In genomic region chr13:17954282-17954681, GRCm38 (mm10) we compare ENCODE assay signal across 24 mouse cellular contexts.
"Had no signal": no experiment of that assay in that cellular context is flagged by ENCODE, and none has a peak within 500 bp of the region (broad histone marks: within the 10 kb centered on the region; RNA-seq: fewer than 3 reads in every experiment).

No protein-coding gene starts in this region.

- DNase-seq: kidney, adult 9 months; kidney, postnatal 14 days; kidney, postnatal 4 days; layer of hippocampus, adult 9-11 months; liver; lung, adult 18-20 months; lung, postnatal 10 days; lung, postnatal 36 days; retina, postnatal 1 day; right cerebral cortex, postnatal 25 days; thymus, adult 2 months; thymus, postnatal 25 days had no signal

- H3K9me3 ChIP-seq: limb, embryonic 10.5 days; limb, embryonic 13.5 days; liver, embryonic 12.5 days; liver, embryonic 15.5 days; lung, embryonic 15.5 days; megakaryocyte, embryonic 14.5 days; midbrain, embryonic 10.5 days; midbrain, embryonic 13.5 days; neural tube, embryonic 13.5 days had no signal

- H3K27me3 ChIP-seq: limb, embryonic 13.5 days; liver, embryonic 15.5 days; lung, embryonic 15.5 days; midbrain, embryonic 13.5 days had no signal

- H3K4me1 ChIP-seq: limb, embryonic 10.5 days; limb, embryonic 13.5 days; liver, embryonic 12.5 days; liver, embryonic 15.5 days; lung, embryonic 15.5 days; megakaryocyte, embryonic 14.5 days; midbrain, embryonic 10.5 days; midbrain, embryonic 13.5 days; neural tube, embryonic 13.5 days had no signal

- H3K27ac ChIP-seq: layer of hippocampus, adult 2 months; limb, embryonic 10.5 days; limb, embryonic 13.5 days; liver, embryonic 12.5 days; liver, embryonic 15.5 days; lung, embryonic 15.5 days; midbrain, embryonic 10.5 days; midbrain, embryonic 13.5 days; neural tube, embryonic 13.5 days had no signal

- H3K36me3 ChIP-seq: limb, embryonic 10.5 days; limb, embryonic 13.5 days; liver, embryonic 12.5 days; liver, embryonic 15.5 days; lung, embryonic 15.5 days; midbrain, embryonic 10.5 days; midbrain, embryonic 13.5 days; neural tube, embryonic 13.5 days had no signal

- H3K4me2 ChIP-seq: limb, embryonic 13.5 days; liver, embryonic 12.5 days; liver, embryonic 15.5 days; lung, embryonic 15.5 days; midbrain, embryonic 13.5 days; neural tube, embryonic 13.5 days had no signal

- H3K9ac ChIP-seq: limb, embryonic 13.5 days; liver, embryonic 12.5 days; liver, embryonic 15.5 days; lung, embryonic 15.5 days; midbrain, embryonic 13.5 days; neural tube, embryonic 13.5 days had no signal

- H3K4me3 ChIP-seq: layer of hippocampus, adult 2 months; limb, embryonic 10.5 days; limb, embryonic 13.5 days; liver, embryonic 12.5 days; liver, embryonic 15.5 days; lung, embryonic 15.5 days; megakaryocyte, embryonic 14.5 days; midbrain, embryonic 10.5 days; midbrain, embryonic 13.5 days; myocyte; neural tube, embryonic 13.5 days had no signal

- ATAC-seq: liver, embryonic 12.5 days; midbrain, embryonic 13.5 days; midbrain, embryonic 16.5 days had no signal
